Mouse (Mus musculus) B cell, adult 2 months (primary cell): ENCODE data around the gene Slc39a5.

Source experiments
- DNase-seq, 2 experiments: peaks; one replicate each; pipeline ENCODE4 v3.0.0; 2022

Slc39a5 gene

GRCm38 (mm10) chr10:128409692-128410559 is 8.9 kb upstream of the Slc39a5 start:
- DNase-seq, result peak; percentile 96 to 97

GRCm38 (mm10) chr10:128408591-128409535 is 7.8 kb upstream of the Slc39a5 start:
- peak; percentile 13 to 18 for DNase-seq

GRCm38 (mm10) chr10:128403931-128404330 is 2.9 kb upstream of the Slc39a5 start:
- no peak for DNase-seq

GRCm38 (mm10) chr10:128401638-128402037 is 609 bp upstream of the Slc39a5 start:
- no peak for DNase-seq

GRCm38 (mm10) chr10:128400338-128400737 is 691 bp downstream of the Slc39a5 start:
- no peak for DNase-seq

GRCm38 (mm10) chr10:128397466-128397865 is 3.6 kb downstream of the Slc39a5 start:
- no peak for DNase-seq

- no peak for DNase-seq
Observed at GRCm38 (mm10) chr10:128396716-128397264, 4.2 kb downstream of the Slc39a5 start.

GRCm38 (mm10) chr10:128396017-128396673 is 4.9 kb downstream of the Slc39a5 start:
- no peak for DNase-seq

- no peak for DNase-seq
Observed at GRCm38 (mm10) chr10:128391850-128392249, 9.2 kb downstream of the Slc39a5 start.

GRCm38 (mm10) chr10:128390366-128390765 is 10.7 kb downstream of the Slc39a5 start:
- no peak for DNase-seq

- DNase-seq, result no peak
Observed at GRCm38 (mm10) chr10:128389570-128389969, 11.5 kb downstream of the Slc39a5 start.

GRCm38 (mm10) chr10:128388941-128389340 is 12.1 kb downstream of the Slc39a5 start:
- DNase-seq, result no peak

- no peak for DNase-seq
Observed at GRCm38 (mm10) chr10:128385902-128386301, 15.1 kb downstream of the Slc39a5 start.

- no peak for DNase-seq
Observed at GRCm38 (mm10) chr10:128382482-128382881, 18.5 kb downstream of the Slc39a5 start.

GRCm38 (mm10) chr10:128380565-128380964 is 20.5 kb downstream of the Slc39a5 start:
- peak; percentile 63 to 64 for DNase-seq

- DNase-seq, result no peak
Observed at GRCm38 (mm10) chr10:128379260-128379659, 21.8 kb downstream of the Slc39a5 start.

GRCm38 (mm10) chr10:128378462-128378861 is 22.6 kb downstream of the Slc39a5 start:
- no peak for DNase-seq

GRCm38 (mm10) chr10:128377940-128378448 is 23.0 kb downstream of the Slc39a5 start:
- no peak for DNase-seq

GRCm38 (mm10) chr10:128377222-128377939 is 23.6 kb downstream of the Slc39a5 start:
- no peak for DNase-seq

GRCm38 (mm10) chr10:128376455-128377211 is 24.4 kb downstream of the Slc39a5 start, which contains the start of gene Ankrd52:
Gene Ankrd52 (plus strand): TSS chr10:128377115.
- peak; percentile 88 to 93 for DNase-seq

GRCm38 (mm10) chr10:128376099-128376454 is 25.0 kb downstream of the Slc39a5 start:
- DNase-seq, result no peak
